Mouse (Mus musculus) kidney, adult 2 months (tissue): ENCODE measurements around the gene Pip4k2b. TPM values are rescaled to one million over a fixed set of nuclear protein-coding genes. Genes with fewer than 3 reads are reported as not detected.

Experiments
- DNase-seq: peaks from one replicate; pipeline ENCODE4 v3.0.0; 2021
- H3K27ac ChIP-seq: fragments of 200-500 bp; 2 replicates; pipeline ENCODE4 v1.5.1; 2012; ENCODE audit warnings: low read depth, low read length, control low read depth, inconsistent platforms; ENCODE audit not compliant: insufficient read depth
- H3K27me3 ChIP-seq: fragments of 200-500 bp; replicated peaks from 2 replicates; pipeline ENCODE4 v1.6.1; 2012; ENCODE audit warnings: mild to moderate bottlenecking, moderate library complexity, low read length, inconsistent platforms; ENCODE audit not compliant: control insufficient read depth, insufficient read depth
- H3K36me3 ChIP-seq: fragments of 200-500 bp; 2 replicates; pipeline ENCODE4 v1.6.1; 2012; ENCODE audit warnings: mild to moderate bottlenecking, moderate library complexity, low read length, inconsistent platforms; ENCODE audit not compliant: control insufficient read depth, insufficient read depth
- H3K4me1 ChIP-seq: fragments of 200-500 bp; 2 replicates; pipeline ENCODE4 v1.6.1; 2011; ENCODE audit warnings: low read length; ENCODE audit not compliant: control insufficient read depth, insufficient read depth
- H3K4me3 ChIP-seq: fragments of 200-500 bp; 2 replicates; pipeline ENCODE4 v1.5.1; 2011; ENCODE audit warnings: mild to moderate bottlenecking, low read depth, low read length, control low read depth; ENCODE audit not compliant: insufficient read depth
- CTCF ChIP-seq: fragments of 200-500 bp; conservative IDR thresholded peaks from 2 replicates; pipeline ENCODE4 v1.5.1; 2011; ENCODE audit warnings: low read depth, mild to moderate bottlenecking, control low read depth, low read length, moderate library complexity, mixed read lengths; ENCODE audit not compliant: insufficient read depth, insufficient read length
- POLR2A ChIP-seq: fragments of 200-500 bp; IDR thresholded peaks from one replicate; pipeline ENCODE4 v1.6.1; 2011; ENCODE audit warnings: low read depth, low read length, control low read depth
- WGBS: fragments of 180-500 bp; shearing (Covaris S2); methylation state at CpG from one replicate; pipeline ENCODE4 v1.1.7; 2018; 5-methylcytosine and 5-hydroxymethylcytosine counted together
- polyA plus RNA-seq: library from polyadenylated mRNA; depleted of rRNA; stranded (reverse); fragments of >200 nt; gene quantifications from 2 replicates; pipeline ENCODE4 v1.2.3, GENCODE M21; 2012

Gene Pip4k2b
- polyA plus RNA-seq, 1 experiment, result 10.6 TPM

- H3K27ac ChIP-seq, result no peak overlapping the region
- TF ChIP-seq CTCF, result no peak
- no peak for TF ChIP-seq POLR2A
- DNase-seq, result no peak
- no peaks in the 10 kb centered on the region for H3K27me3 ChIP-seq
- no peaks in the 10 kb centered on the region for H3K4me1 ChIP-seq
- H3K4me3 ChIP-seq, result no peak overlapping the region
- WGBS, result 65% methylated on average over 7 of the region's 7 CpGs
- H3K36me3 ChIP-seq, result no peaks in the 10 kb centered on the region
These were observed 20.8 kb downstream of the Pip4k2b start for GRCm38 (mm10) chr11:97723709-97724108.

- 90% methylated on average over 4 of the region's 4 CpGs for WGBS
- Histone ChIP-seq H3K27ac (no peak overlapping the region), H3K27me3 (no peaks in the 10 kb centered on the region), H3K4me3 (no peak overlapping the region), H3K36me3 (no peaks in the 10 kb centered on the region), H3K4me1 (no peaks in the 10 kb centered on the region)
- TF ChIP-seq CTCF (no peak), POLR2A (no peak)
- no peak for DNase-seq
These were observed 23.2 kb downstream of the Pip4k2b start for GRCm38 (mm10) chr11:97721338-97721737.

DNA sequence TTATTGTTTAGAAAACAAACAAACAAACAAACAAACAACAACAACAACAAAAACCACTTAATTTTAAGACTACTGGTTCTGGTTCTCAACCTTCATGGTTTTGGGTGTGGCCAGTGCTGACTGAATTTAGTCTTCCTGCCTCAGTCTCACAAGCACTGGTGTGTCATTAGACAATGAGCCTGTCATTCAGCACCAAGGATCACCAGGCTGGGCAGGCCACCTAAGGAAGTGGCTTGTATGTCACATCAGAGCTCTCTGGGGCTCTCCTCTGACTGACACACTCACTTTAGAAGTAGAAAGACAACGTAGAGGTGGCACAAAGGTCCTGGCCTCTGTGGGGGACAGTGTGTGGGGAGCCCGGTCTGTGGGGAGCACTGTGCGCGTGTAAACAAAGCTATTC lies 25.5 kb downstream of the Pip4k2b start:
- WGBS, result 77% methylated on average over 4 of the region's 4 CpGs
- no peak for TF ChIP-seq POLR2A
- no peak for TF ChIP-seq CTCF
- no peaks in the 10 kb centered on the region for H3K4me1 ChIP-seq
- no peak for DNase-seq
- H3K4me3 ChIP-seq, result no peak overlapping the region
- H3K27me3 ChIP-seq, result no peaks in the 10 kb centered on the region
- H3K36me3 ChIP-seq, result no peaks in the 10 kb centered on the region
- no peak overlapping the region for H3K27ac ChIP-seq

DNA sequence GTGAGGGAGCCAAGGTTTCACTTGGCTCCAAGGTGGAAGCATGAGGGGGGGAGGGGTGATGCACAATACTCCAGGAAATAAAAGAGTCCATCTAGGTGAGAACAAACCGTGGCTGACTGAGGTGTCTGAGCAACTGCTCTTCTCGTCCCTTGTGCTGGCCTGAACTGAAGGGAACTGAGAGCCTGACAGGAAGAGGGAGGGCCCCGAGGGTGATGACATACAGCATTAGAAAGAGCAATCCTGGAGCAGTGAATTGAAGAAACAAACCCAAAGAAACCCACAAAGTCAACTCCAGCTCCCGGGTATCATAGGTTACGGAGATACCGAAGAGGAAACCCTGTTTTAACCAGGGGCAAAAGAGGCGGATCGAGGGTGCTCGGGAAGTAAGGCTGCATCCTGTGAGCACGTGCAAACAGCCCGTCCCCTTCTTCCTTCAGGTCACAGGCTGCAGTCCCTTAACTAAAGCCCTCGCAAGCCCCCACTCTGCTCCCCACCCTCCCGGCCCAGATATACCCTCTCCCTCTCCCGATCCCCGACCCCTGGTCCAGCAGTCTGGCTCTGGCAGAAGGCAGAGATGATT lies 26.1 kb downstream of the Pip4k2b start:
- no peak for TF ChIP-seq POLR2A
- TF ChIP-seq CTCF, result no peak
- 66% methylated on average over 15 of the region's 15 CpGs for WGBS

DNA sequence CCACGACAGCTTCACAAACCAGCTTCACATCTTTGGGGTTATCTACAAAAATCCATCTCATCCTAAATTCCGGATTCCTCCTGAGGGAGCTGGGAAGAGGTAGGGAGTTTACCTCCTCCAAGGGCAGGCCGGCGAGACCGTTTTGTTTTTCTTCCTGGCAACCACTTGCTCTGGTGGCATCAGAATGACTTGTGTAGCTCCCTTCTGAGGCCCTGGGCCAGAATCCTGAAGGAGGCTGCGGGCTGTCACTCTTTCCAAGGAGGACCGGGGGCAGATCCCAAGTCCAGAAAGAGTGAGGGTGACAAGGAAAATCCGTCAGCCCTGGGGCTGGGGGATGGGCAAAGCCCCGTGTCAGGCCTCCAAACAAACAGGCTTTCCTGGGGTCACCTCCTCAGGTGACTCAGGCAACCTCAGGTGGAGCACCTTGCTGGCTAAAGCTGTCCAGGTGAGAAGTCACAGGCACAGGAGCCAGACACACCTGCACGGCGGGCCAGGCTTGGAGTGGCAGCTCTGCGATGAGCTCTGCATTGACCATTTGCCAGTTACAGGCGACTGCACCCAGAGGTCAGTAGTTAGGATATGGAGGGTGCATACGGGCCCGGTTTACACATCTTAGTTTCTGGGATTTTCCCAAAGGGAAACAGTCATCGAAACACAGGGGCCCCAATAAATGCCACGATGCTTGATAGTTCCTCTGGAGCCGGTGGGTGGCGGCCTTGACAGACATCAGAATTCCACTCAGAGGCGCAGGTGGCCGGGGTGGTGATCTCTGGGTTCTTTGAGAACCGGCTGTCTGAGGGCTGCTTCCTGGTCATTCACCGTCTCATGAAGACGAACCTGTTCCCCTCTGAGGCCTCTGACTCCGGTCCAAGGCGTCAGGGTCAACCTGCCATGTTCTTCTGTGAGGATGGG lies 26.9 kb downstream of the Pip4k2b start:
- no peak for DNase-seq
- TF ChIP-seq CTCF, result no peak
- TF ChIP-seq POLR2A, result no peak
- H3K4me3 ChIP-seq, result no peak overlapping the region
- H3K4me1 ChIP-seq, result no peaks in the 10 kb centered on the region
- WGBS, result 77% methylated on average over 26 of the region's 26 CpGs
- no peaks in the 10 kb centered on the region for H3K27me3 ChIP-seq
- H3K27ac ChIP-seq, result no peak overlapping the region
- no peaks in the 10 kb centered on the region for H3K36me3 ChIP-seq

More for the DNA sequence above, 26.1 kb downstream of the Pip4k2b start:
- Histone ChIP-seq H3K27ac (no peak overlapping the region), H3K27me3 (no peaks in the 10 kb centered on the region), H3K4me3 (no peak overlapping the region), H3K4me1 (no peaks in the 10 kb centered on the region), H3K36me3 (no peaks in the 10 kb centered on the region)
- no peak for DNase-seq

DNA sequence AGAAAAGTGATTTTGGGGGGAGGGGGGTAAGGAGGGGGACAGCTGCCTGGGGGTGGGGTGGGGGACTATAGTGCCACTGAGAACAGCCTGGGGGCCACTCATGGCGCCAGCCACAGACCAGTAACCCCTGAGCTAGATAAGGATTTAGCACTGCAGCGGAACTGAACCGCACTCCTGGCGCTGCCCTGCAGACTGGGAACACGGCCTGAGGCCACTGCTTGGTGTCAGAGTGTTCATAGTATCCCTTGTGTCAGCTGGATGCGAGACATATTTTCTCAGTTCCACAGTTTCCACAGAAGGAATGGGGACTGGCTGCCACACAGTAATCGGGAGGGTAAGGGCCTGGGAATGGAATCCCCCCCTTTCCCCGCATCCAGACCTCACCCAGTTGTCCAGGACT lies 28.5 kb downstream of the Pip4k2b start:
- no peak for DNase-seq
- H3K36me3 ChIP-seq, result no peaks in the 10 kb centered on the region
- H3K27me3 ChIP-seq, result no peaks in the 10 kb centered on the region
- H3K27ac ChIP-seq, result no peak overlapping the region
- H3K4me3 ChIP-seq, result no peak overlapping the region
- no peak for TF ChIP-seq CTCF
- TF ChIP-seq POLR2A, result no peak
- 85% methylated on average over 8 of the region's 8 CpGs for WGBS
- H3K4me1 ChIP-seq, result no peaks in the 10 kb centered on the region
